Mouse (Mus musculus) neural tube, embryonic 11.5 days (tissue): ENCODE data around the gene Cybrd1. TPM values are rescaled to one million over a fixed set of nuclear protein-coding genes. Genes with fewer than 3 reads are reported as not detected.

Experiments
- ATAC-seq: fragments of 200-750 bp; cut with Nextera tagmentation; 2 replicates; pipeline ENCODE4 v1.8.0; 2017; ENCODE audit warnings: moderate number of reproducible peaks, mild to moderate bottlenecking, moderate TSS enrichment, moderate library complexity; ENCODE audit not compliant: insufficient read depth, low FRiP score, low TSS enrichment
- DNase-seq: peaks from one replicate; pipeline ENCODE4 v3.0.0-alpha.2; 2015; ENCODE audit warnings: low spot score
- H3K27ac ChIP-seq: fragments of 300-500 bp; sonication (generic); 2 replicates; pipeline ENCODE4 v1.5.1; 2014; ENCODE audit warnings: low read depth, mild to moderate bottlenecking, low read length
- H3K27me3 ChIP-seq: fragments of 300-500 bp; sonication (generic); 2 replicates; pipeline ENCODE4 v1.6.1; 2014; ENCODE audit warnings: mild to moderate bottlenecking, low read length, mixed read lengths; ENCODE audit not compliant: control insufficient read depth, insufficient read depth
- H3K36me3 ChIP-seq: fragments of 300-500 bp; sonication (generic); 2 replicates; pipeline ENCODE4 v1.6.1; 2014; ENCODE audit warnings: mild to moderate bottlenecking, low read length, moderate library complexity, mixed read lengths; ENCODE audit not compliant: control insufficient read depth, insufficient read depth
- H3K4me1 ChIP-seq: fragments of 300-500 bp; sonication (generic); 2 replicates; pipeline ENCODE4 v1.6.1; 2014; ENCODE audit warnings: low read length, mixed read lengths; ENCODE audit not compliant: control insufficient read depth, insufficient read depth
- H3K4me2 ChIP-seq: fragments of 300-500 bp; sonication (generic); 2 replicates; pipeline ENCODE4 v1.6.1; 2014; ENCODE audit warnings: low read depth, mild to moderate bottlenecking, moderate library complexity
- H3K4me3 ChIP-seq: fragments of 300-500 bp; sonication (generic); 2 replicates; pipeline ENCODE4 v1.5.1; 2014; ENCODE audit warnings: low read depth, low read length
- H3K9ac ChIP-seq: fragments of 300-500 bp; sonication (generic); 2 replicates; pipeline ENCODE4 v1.6.1; 2014; ENCODE audit warnings: mild to moderate bottlenecking, low read length
- H3K9me3 ChIP-seq: fragments of 300-500 bp; sonication (generic); 2 replicates; pipeline ENCODE4 v1.6.1; 2016; ENCODE audit warnings: low read length; ENCODE audit not compliant: control insufficient read depth
- WGBS: fragments of 180-500 bp; shearing (Covaris S2); extraction: QIAGEN DNeasy Blood & Tissue Kit; methylation state at CpG from one replicate; pipeline ENCODE4 v1.1.7; 2014; 5-methylcytosine and 5-hydroxymethylcytosine counted together
- polyA plus RNA-seq: library from polyadenylated mRNA; unstranded; fragments of >200 nt; fragmentation: Nextera tagmentation; extraction: Ambion mirVana; gene quantifications from 2 replicates; pipeline ENCODE4 v1.2.1, GENCODE M21; 2014

Cybrd1 gene
- polyA plus RNA-seq, 1 experiment from 2014 or later, result 0.27 TPM

DNA sequence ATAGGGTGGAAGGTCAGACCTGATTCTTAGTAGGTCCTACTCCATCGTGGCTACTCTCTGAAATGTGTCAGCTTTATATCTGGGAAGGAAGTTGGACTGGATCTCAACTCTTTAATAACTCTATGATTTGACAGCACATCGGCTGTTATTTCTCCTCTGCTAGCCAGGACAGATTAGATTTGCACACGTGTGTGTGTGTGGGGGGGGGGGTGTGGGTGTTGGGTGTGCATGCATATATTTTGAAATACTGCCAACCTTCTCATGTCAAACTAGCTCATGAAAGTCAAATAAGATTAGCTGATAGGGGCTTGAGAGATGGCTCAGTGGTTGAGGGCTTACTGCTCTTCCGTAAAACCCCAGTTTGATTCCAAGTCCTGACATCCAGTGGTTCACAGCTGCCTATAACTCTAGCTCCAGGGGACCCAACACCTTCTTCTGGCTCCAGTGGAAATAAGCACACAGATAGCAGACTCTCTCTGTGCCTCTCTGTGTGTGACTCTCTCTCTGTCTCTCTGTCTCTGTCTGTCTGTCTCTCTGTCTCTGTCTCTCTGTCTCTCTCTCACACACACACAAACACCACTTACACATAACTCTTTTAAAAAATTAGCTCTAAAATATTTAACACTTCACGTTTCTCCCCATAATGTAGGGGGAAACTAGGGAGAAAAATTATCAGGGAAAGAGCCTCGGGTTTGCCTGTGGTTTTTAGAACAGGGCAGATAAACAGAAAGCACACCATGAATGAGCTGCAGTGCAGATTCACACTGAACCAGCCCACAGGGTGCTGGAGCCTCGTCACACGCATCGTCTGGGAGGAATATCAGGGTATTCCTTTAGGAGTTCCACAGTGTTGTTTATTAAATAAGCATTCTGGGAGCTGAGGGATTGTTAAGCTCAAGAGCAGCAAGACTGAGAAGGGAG is 58.9 kb downstream of the Cybrd1 start:
- Histone ChIP-seq H3K9ac (no peak overlapping the region), H3K27me3 (no peaks in the 10 kb centered on the region), H3K4me3 (no peak overlapping the region), H3K4me1 (no peaks in the 10 kb centered on the region), H3K4me2 (no peak overlapping the region), H3K9me3 (no peaks in the 10 kb centered on the region), H3K27ac (no peak overlapping the region), H3K36me3 (no peaks in the 10 kb centered on the region)
- ATAC-seq (no peak), DNase-seq (no peak)
- WGBS, result 74% methylated on average over 9 of the region's 9 CpGs

DNA sequence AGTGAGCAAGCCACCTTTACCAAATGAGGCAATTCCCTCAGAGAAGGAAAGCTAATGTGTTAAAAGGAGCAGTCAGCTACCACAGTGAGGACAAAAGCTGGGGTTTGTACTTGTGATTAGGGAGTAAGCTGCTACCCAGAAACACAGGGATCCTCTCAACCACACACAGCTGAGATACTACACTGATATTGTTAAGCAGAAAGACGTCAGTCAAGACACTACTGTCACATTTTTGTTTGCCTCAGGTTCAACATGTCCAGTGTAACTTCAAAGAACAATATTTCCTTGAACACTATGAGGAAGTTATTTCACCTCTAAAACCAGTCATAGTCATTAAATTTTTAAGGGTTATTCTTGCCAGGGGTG is 59.5 kb downstream of the Cybrd1 start:
- no peak overlapping the region for H3K27ac ChIP-seq
- H3K4me2 ChIP-seq, result no peak overlapping the region
- H3K36me3 ChIP-seq, result no peaks in the 10 kb centered on the region
- ATAC-seq, result no peak
- no peak overlapping the region for H3K4me3 ChIP-seq
- 72% methylated on average over 1 of the region's 1 CpGs for WGBS
- no peaks in the 10 kb centered on the region for H3K4me1 ChIP-seq
- no peaks in the 10 kb centered on the region for H3K27me3 ChIP-seq
- DNase-seq, result no peak
- no peaks in the 10 kb centered on the region for H3K9me3 ChIP-seq
- no peak overlapping the region for H3K9ac ChIP-seq

DNA sequence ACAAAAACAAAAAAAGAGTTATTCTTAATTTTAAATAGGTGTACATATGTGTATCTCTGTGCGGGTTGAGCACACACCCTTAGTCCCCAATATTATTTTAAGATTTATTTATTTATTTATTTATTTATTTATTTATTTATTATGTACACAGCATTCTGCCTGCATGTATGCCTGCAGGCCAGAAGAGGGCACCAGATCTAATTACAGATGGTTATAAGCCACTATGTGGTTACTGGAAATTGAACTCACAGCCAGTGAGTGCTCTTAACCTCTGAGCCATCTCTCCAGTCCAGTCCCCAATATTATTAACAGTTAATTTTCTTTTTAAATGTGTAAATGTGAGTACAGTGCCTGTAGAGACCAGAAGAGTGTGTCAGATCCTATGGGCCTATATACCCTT is 60.0 kb downstream of the Cybrd1 start:
- Histone ChIP-seq H3K27ac (no peak overlapping the region), H3K4me1 (no peaks in the 10 kb centered on the region)
- ATAC-seq, result no peak

DNA sequence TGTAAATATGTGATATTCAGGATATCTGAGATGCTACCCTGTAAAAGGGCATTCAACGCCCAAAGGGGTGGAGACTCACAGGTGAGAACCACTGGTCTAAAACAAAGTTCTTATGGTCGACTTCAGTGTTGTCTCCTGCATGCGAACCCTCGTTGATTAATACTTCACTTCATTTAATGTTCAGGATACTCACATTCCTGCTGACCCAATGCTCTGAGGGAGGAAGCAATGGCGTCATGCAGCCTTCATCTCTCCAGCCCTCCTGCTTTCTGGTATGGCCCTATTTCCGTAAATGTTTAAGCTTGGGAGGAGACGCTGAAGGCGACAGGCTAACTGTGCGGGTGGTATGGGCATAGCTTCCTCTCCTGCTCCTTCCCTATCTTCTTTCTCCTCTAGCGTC is 62.0 kb downstream of the Cybrd1 start:
- ATAC-seq (no peak), DNase-seq (no peak)
- Histone ChIP-seq H3K36me3 (no peaks in the 10 kb centered on the region), H3K9me3 (no peaks in the 10 kb centered on the region), H3K9ac (no peak overlapping the region), H3K4me2 (no peak overlapping the region), H3K27ac (no peak overlapping the region), H3K27me3 (no peaks in the 10 kb centered on the region), H3K4me1 (no peaks in the 10 kb centered on the region), H3K4me3 (no peak overlapping the region)
- WGBS, result 94% methylated on average over 10 of the region's 10 CpGs

More for the DNA sequence above, 60.0 kb downstream of the Cybrd1 start:
- Histone ChIP-seq H3K9ac (no peak overlapping the region), H3K36me3 (no peaks in the 10 kb centered on the region), H3K4me2 (no peak overlapping the region), H3K4me3 (no peak overlapping the region), H3K9me3 (no peaks in the 10 kb centered on the region), H3K27me3 (no peaks in the 10 kb centered on the region)
- DNase-seq, result no peak
- WGBS, result 96% methylated on average over 1 of the region's 1 CpGs

DNA sequence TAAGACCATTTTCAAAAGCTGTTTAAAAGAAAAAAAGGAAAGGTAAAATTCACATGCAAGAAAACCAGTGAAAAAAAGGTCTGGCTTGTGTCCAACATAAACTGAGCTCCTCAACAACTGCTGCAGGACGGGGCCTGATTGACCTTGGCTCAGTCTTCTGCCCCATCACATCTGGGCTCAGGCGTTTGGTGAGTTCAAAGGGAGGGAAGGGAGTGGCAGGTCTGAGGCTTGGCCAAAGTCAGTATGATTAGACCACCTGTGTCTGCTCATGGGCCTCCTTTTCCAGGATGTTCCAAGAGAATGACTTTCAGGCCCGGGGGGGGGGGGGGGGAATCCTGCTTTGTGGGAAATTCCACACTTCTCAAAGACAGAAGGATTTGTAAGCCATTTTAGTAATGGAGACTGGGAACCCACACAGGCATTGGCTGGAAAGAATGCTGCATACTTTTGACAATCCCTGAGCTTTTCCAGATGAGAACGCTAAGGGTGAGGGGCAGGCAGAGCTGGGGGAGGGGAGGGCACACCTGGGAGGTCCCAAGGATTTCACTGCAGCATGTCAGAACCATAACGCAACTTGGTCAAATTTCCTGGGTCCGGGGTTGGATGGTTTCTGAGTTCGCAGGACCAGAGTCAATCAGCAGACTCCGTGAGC is 63.0 kb downstream of the Cybrd1 start:
- H3K36me3 ChIP-seq, result no peaks in the 10 kb centered on the region
- DNase-seq, result no peak
- 68% methylated on average over 8 of the region's 8 CpGs for WGBS
- H3K4me3 ChIP-seq, result no peak overlapping the region
- no peaks in the 10 kb centered on the region for H3K27me3 ChIP-seq
- no peak overlapping the region for H3K9ac ChIP-seq
- H3K4me1 ChIP-seq, result no peaks in the 10 kb centered on the region
- H3K4me2 ChIP-seq, result no peak overlapping the region
- no peaks in the 10 kb centered on the region for H3K9me3 ChIP-seq
- H3K27ac ChIP-seq, result no peak overlapping the region
- no peak for ATAC-seq

DNA sequence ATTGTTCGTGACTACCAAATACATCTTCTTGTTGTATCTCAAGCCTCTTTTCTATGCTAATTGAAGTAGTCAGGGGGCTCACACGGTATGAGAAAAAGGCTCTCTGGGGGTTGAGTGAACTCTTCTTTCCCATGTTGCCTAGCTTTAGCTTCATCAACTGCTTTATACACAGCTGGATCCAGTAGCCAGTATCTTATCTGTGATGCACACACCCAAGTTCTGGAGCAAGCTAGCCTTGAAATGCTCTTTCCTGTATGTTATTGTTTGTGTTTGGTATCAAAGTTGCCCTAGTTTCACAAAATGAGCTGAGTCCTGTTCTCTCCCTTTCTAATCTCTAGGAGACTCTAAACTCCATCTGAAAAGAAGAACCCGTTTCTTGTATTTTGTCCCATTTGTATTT is 70.2 kb downstream of the Cybrd1 start:
- 75% methylated on average over 3 of the region's 3 CpGs for WGBS

DNA sequence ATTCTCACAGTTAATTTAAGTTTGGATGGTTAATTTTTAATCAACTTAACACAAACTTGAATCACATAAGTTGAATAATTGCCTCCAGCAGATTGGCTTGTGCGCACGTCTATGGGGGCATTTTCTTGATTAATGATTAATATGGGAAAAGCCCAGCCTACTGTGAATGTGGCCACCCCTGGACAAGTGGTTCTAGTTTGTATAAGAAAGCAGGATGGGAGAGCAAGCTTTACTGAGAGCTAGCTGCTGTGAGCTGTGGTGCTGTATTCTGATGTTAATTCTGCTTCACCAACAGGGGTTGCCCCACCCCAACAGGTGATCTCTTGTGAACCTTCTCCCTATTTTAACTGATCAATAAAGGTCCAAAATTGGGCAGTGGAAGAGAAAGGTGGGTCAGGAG is 71.1 kb downstream of the Cybrd1 start:
- H3K4me3 ChIP-seq, result no peak overlapping the region
- no peaks in the 10 kb centered on the region for H3K9me3 ChIP-seq
- DNase-seq, result no peak
- H3K4me1 ChIP-seq, result no peaks in the 10 kb centered on the region
- H3K9ac ChIP-seq, result no peak overlapping the region
- H3K4me2 ChIP-seq, result no peak overlapping the region
- H3K36me3 ChIP-seq, result no peaks in the 10 kb centered on the region
- no peak for ATAC-seq
- H3K27me3 ChIP-seq, result no peaks in the 10 kb centered on the region
- H3K27ac ChIP-seq, result no peak overlapping the region
- WGBS, result 40% methylated on average over 2 of the region's 2 CpGs

More for the DNA sequence above, 70.2 kb downstream of the Cybrd1 start:
- Histone ChIP-seq H3K9ac (no peak overlapping the region), H3K4me2 (no peak overlapping the region), H3K27me3 (no peaks in the 10 kb centered on the region), H3K27ac (no peak overlapping the region), H3K9me3 (no peaks in the 10 kb centered on the region), H3K4me3 (no peak overlapping the region), H3K36me3 (no peaks in the 10 kb centered on the region), H3K4me1 (no peaks in the 10 kb centered on the region)
- ATAC-seq (no peak), DNase-seq (no peak)

DNA sequence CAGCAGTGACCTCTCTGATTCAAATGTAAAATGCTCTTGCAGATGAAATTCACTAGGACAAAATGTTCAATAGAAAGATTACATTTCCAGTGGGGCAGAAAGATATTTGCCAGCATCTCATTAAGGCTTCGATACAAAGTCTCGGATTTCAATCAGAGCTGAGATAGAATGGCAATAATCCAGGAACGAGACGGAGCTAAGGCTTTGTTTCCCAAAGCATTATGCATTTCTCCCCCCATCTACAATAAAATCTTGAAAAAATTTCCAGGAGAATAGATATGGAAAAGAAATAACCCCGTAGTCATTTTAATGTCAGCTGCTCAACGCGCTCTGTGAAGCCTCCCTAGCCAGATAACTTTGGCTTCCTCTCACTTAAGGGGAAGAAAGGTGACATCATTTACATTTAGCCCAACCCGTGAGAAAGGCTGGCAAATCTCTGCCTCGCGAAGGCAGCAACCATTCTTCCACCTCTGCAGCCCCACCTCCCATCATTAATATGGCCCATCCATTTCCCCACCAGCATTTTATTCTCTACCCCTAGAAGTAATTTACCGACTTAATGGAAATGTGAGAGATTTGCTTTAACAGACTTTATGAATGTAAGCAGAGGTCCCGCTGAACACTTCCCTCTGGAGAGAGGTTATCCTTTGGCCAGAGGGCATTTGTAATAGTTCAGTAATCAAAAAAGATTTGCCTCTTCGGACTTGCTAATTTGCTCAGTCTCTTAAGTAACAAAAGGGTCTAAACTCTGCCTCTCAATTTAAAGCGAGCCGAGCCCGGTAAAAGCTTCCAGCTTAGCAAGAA is 73.9 kb downstream of the Cybrd1 start:
- H3K9me3 ChIP-seq, result no peaks in the 10 kb centered on the region
- DNase-seq, result peak; percentile 19
- H3K36me3 ChIP-seq, result no peaks in the 10 kb centered on the region
- H3K4me3 ChIP-seq, result no peak overlapping the region
- no peak overlapping the region for H3K9ac ChIP-seq
- no peaks in the 10 kb centered on the region for H3K27me3 ChIP-seq
- 35% methylated on average over 16 of the region's 16 CpGs for WGBS
- no peak for ATAC-seq
- H3K4me2 ChIP-seq, result peak overlapping the region; percentile 8; the same call in 1 of the 2 replicates
- no peaks in the 10 kb centered on the region for H3K4me1 ChIP-seq
- H3K27ac ChIP-seq, result no peak overlapping the region
